Mouse (Mus musculus) E14TG2a.4 (cell line): ENCODE results near the gene Sdk2.

Experiments
- CTCF ChIP-seq: conservative IDR thresholded peaks from 2 replicates; pipeline ENCODE4 v1.5.1; 2014; ENCODE audit warnings: low read length
- NANOG ChIP-seq: IDR thresholded peaks from 2 replicates; pipeline ENCODE4 v1.6.1; 2014; ENCODE audit warnings: borderline replicate concordance, low read length, mixed read lengths
- POU5F1 ChIP-seq: IDR thresholded peaks from 2 replicates; pipeline ENCODE4 v1.6.1; 2014; ENCODE audit warnings: low read length, borderline replicate concordance

GRCm38 (mm10) chr11:113828081-113828554 is 238.7 kb downstream of the Sdk2 start:
- no peak for TF ChIP-seq CTCF
- no peak for TF ChIP-seq NANOG
- no peak for TF ChIP-seq POU5F1
